Mouse (Mus musculus) midbrain, embryonic 12.5 days (tissue): ENCODE data around the gene Pex7. TPM values are rescaled to one million over a fixed set of nuclear protein-coding genes. Genes with fewer than 3 reads are reported as not detected.

ENCODE experiments used
- ATAC-seq: fragments of 200-750 bp; cut with Nextera tagmentation; 2 replicates; pipeline ENCODE4 v1.8.0; 2017; ENCODE audit warnings: low read depth, moderate TSS enrichment, moderate library complexity; ENCODE audit not compliant: low FRiP score
- H3K27ac ChIP-seq: fragments of 300-500 bp; sonication (generic); replicated peaks from 2 replicates; pipeline ENCODE4 v1.5.1; 2016; ENCODE audit warnings: mild to moderate bottlenecking
- H3K27me3 ChIP-seq: fragments of 300-500 bp; sonication (generic); 2 replicates; pipeline ENCODE4 v1.6.1; 2016; ENCODE audit warnings: mild to moderate bottlenecking
- H3K36me3 ChIP-seq: fragments of 300-500 bp; sonication (generic); 2 replicates; pipeline ENCODE4 v1.6.1; 2016
- H3K4me1 ChIP-seq: fragments of 300-500 bp; sonication (generic); 2 replicates; pipeline ENCODE4 v1.6.1; 2016
- H3K4me2 ChIP-seq: fragments of 300-500 bp; sonication (generic); replicated peaks from 2 replicates; pipeline ENCODE4 v1.6.1; 2016; ENCODE audit warnings: mild to moderate bottlenecking, moderate library complexity
- H3K4me3 ChIP-seq: fragments of 300-500 bp; sonication (generic); 2 replicates; pipeline ENCODE4 v1.5.1; 2016; ENCODE audit warnings: mild to moderate bottlenecking
- H3K9ac ChIP-seq: fragments of 300-500 bp; sonication (generic); replicated peaks from 2 replicates; pipeline ENCODE4 v1.6.1; 2016; ENCODE audit warnings: mild to moderate bottlenecking, moderate library complexity
- H3K9me3 ChIP-seq: fragments of 300-500 bp; sonication (generic); 2 replicates; pipeline ENCODE4 v1.6.1; 2016; ENCODE audit warnings: mild to moderate bottlenecking
- WGBS: fragments of 180-500 bp; shearing (Covaris S2); methylation state at CpG from one replicate; pipeline ENCODE4 v1.1.7; 2016; 5-methylcytosine and 5-hydroxymethylcytosine counted together
- polyA plus RNA-seq: library from polyadenylated mRNA; unstranded; fragments of >200 nt; fragmentation: Nextera tagmentation; extraction: Ambion mirVana; gene quantifications from 2 replicates; pipeline ENCODE4 v1.2.1, GENCODE M21; 2016

The Pex7 gene
- polyA plus RNA-seq, 1 experiment from 2014 or later: 29.8 TPM

GRCm38 (mm10) chr10:19900191-19900590, 7.3 kb downstream of the Pex7 start:
- Histone ChIP-seq H3K9ac (no peak overlapping the region), H3K36me3 (0 out of 2 replicates have a peak, but pooled peaks cover 11% of the 10 kb centered on the region), H3K27me3 (no peaks in the 10 kb centered on the region), H3K27ac (no peak overlapping the region), H3K4me1 (no peaks in the 10 kb centered on the region), H3K4me3 (no peak overlapping the region), H3K4me2 (no peak overlapping the region), H3K9me3 (no peaks in the 10 kb centered on the region)
- no peak for ATAC-seq
- WGBS: 78% methylated on average over 2 of the region's 2 CpGs

GRCm38 (mm10) chr10:19893976-19894375, 13.5 kb downstream of the Pex7 start:
- no peak overlapping the region for H3K4me2 ChIP-seq
- 17% methylated on average over 4 of the region's 4 CpGs for WGBS
- no peak overlapping the region for H3K27ac ChIP-seq
- H3K9me3 ChIP-seq: no peaks in the 10 kb centered on the region
- H3K4me1 ChIP-seq: no peaks in the 10 kb centered on the region
- ATAC-seq: no peak
- H3K9ac ChIP-seq: no peak overlapping the region
- H3K27me3 ChIP-seq: no peaks in the 10 kb centered on the region
- H3K36me3 ChIP-seq: no peaks in the 10 kb centered on the region
- H3K4me3 ChIP-seq: no peak overlapping the region

GRCm38 (mm10) chr10:19893146-19893545, 14.3 kb downstream of the Pex7 start:
- H3K4me2 ChIP-seq: no peak overlapping the region
- WGBS: 86% methylated on average over 6 of the region's 6 CpGs
- no peaks in the 10 kb centered on the region for H3K36me3 ChIP-seq
- no peak overlapping the region for H3K4me3 ChIP-seq
- H3K9ac ChIP-seq: no peak overlapping the region
- no peaks in the 10 kb centered on the region for H3K27me3 ChIP-seq
- ATAC-seq: no peak
- H3K27ac ChIP-seq: no peak overlapping the region
- H3K4me1 ChIP-seq: no peaks in the 10 kb centered on the region
- H3K9me3 ChIP-seq: no peaks in the 10 kb centered on the region

- no peaks in the 10 kb centered on the region for H3K27me3 ChIP-seq
- no peak overlapping the region for H3K4me2 ChIP-seq
- H3K27ac ChIP-seq: no peak overlapping the region
- no peaks in the 10 kb centered on the region for H3K9me3 ChIP-seq
- no peak overlapping the region for H3K4me3 ChIP-seq
- 38% methylated on average over 3 of the region's 3 CpGs for WGBS
- H3K9ac ChIP-seq: no peak overlapping the region
- no peak for ATAC-seq
- no peaks in the 10 kb centered on the region for H3K4me1 ChIP-seq
- H3K36me3 ChIP-seq: no peaks in the 10 kb centered on the region
These were observed 15.8 kb downstream of the Pex7 start for GRCm38 (mm10) chr10:19891686-19892085.

- Histone ChIP-seq H3K9me3 (no peaks in the 10 kb centered on the region), H3K9ac (no peak overlapping the region), H3K27me3 (no peaks in the 10 kb centered on the region), H3K36me3 (no peaks in the 10 kb centered on the region), H3K27ac (no peak overlapping the region), H3K4me3 (no peak overlapping the region), H3K4me1 (no peaks in the 10 kb centered on the region), H3K4me2 (no peak overlapping the region)
- no peak for ATAC-seq
- 83% methylated on average over 3 of the region's 3 CpGs for WGBS
These were observed 17.6 kb downstream of the Pex7 start for GRCm38 (mm10) chr10:19889908-19890307.

GRCm38 (mm10) chr10:19886249-19886648, 21.2 kb downstream of the Pex7 start:
- Histone ChIP-seq H3K4me3 (no peak overlapping the region), H3K36me3 (peaks cover 5% of the 10 kb centered on the region; the same call in 1 of the 2 replicates), H3K4me2 (no peak overlapping the region), H3K9me3 (no peaks in the 10 kb centered on the region), H3K27ac (no peak overlapping the region), H3K9ac (no peak overlapping the region), H3K27me3 (no peaks in the 10 kb centered on the region), H3K4me1 (no peaks in the 10 kb centered on the region)
- 94% methylated on average over 3 of the region's 3 CpGs for WGBS
- no peak for ATAC-seq

GRCm38 (mm10) chr10:19884409-19884808, 23.1 kb downstream of the Pex7 start:
- Histone ChIP-seq H3K27me3 (no peaks in the 10 kb centered on the region), H3K9ac (no peak overlapping the region), H3K36me3 (peaks cover 5% of the 10 kb centered on the region; the same call in 1 of the 2 replicates), H3K9me3 (no peaks in the 10 kb centered on the region), H3K4me2 (no peak overlapping the region), H3K4me3 (no peak overlapping the region), H3K4me1 (no peaks in the 10 kb centered on the region), H3K27ac (no peak overlapping the region)
- ATAC-seq: no peak
- WGBS: 79% methylated on average over 4 of the region's 4 CpGs

GRCm38 (mm10) chr10:19880437-19880836, 27.1 kb downstream of the Pex7 start:
- Histone ChIP-seq H3K27ac (no peak overlapping the region), H3K4me3 (no peak overlapping the region), H3K4me1 (0 out of 2 replicates have a peak, but pooled peaks cover 7% of the 10 kb centered on the region), H3K9ac (no peak overlapping the region), H3K9me3 (no peaks in the 10 kb centered on the region), H3K27me3 (no peaks in the 10 kb centered on the region), H3K36me3 (peaks cover 5% of the 10 kb centered on the region; the same call in 1 of the 2 replicates), H3K4me2 (no peak overlapping the region)
- 71% methylated on average over 3 of the region's 3 CpGs for WGBS
- ATAC-seq: no peak

GRCm38 (mm10) chr10:19879161-19879560, 28.3 kb downstream of the Pex7 start:
- H3K4me2 ChIP-seq: no peak overlapping the region
- 62% methylated on average over 6 of the region's 6 CpGs for WGBS
- no peak overlapping the region for H3K27ac ChIP-seq
- H3K27me3 ChIP-seq: no peaks in the 10 kb centered on the region
- H3K36me3 ChIP-seq: 0 out of 2 replicates have a peak, but pooled peaks cover under 1% of the 10 kb centered on the region
- no peaks in the 10 kb centered on the region for H3K9me3 ChIP-seq
- no peak for ATAC-seq
- H3K4me3 ChIP-seq: no peak overlapping the region
- H3K4me1 ChIP-seq: 0 out of 2 replicates have a peak, but pooled peaks cover 7% of the 10 kb centered on the region
- no peak overlapping the region for H3K9ac ChIP-seq

GRCm38 (mm10) chr10:19877679-19878078, 29.8 kb downstream of the Pex7 start:
- 78% methylated on average over 9 of the region's 9 CpGs for WGBS
- no peak overlapping the region for H3K27ac ChIP-seq
- no peak for ATAC-seq

GRCm38 (mm10) chr10:19877257-19877656, 30.2 kb downstream of the Pex7 start:
- H3K9me3 ChIP-seq: no peaks in the 10 kb centered on the region
- H3K4me3 ChIP-seq: no peak overlapping the region
- H3K27ac ChIP-seq: no peak overlapping the region
- H3K27me3 ChIP-seq: no peaks in the 10 kb centered on the region
- no peak overlapping the region for H3K4me2 ChIP-seq
- H3K9ac ChIP-seq: no peak overlapping the region
- ATAC-seq: no peak
- 88% methylated on average over 8 of the region's 8 CpGs for WGBS
- H3K4me1 ChIP-seq: 0 out of 2 replicates have a peak, but pooled peaks cover 7% of the 10 kb centered on the region
- no peaks in the 10 kb centered on the region for H3K36me3 ChIP-seq

More at GRCm38 (mm10) chr10:19877679-19878078, 29.8 kb downstream of the Pex7 start:
- H3K27me3 ChIP-seq: no peaks in the 10 kb centered on the region
- H3K4me2 ChIP-seq: no peak overlapping the region
- H3K4me1 ChIP-seq: 0 out of 2 replicates have a peak, but pooled peaks cover 7% of the 10 kb centered on the region
- no peaks in the 10 kb centered on the region for H3K9me3 ChIP-seq
- no peak overlapping the region for H3K4me3 ChIP-seq
- no peaks in the 10 kb centered on the region for H3K36me3 ChIP-seq
- no peak overlapping the region for H3K9ac ChIP-seq

GRCm38 (mm10) chr10:19876669-19877068, 30.8 kb downstream of the Pex7 start:
- WGBS: 51% methylated on average over 7 of the region's 7 CpGs
- no peak for ATAC-seq
- no peak overlapping the region for H3K4me2 ChIP-seq

GRCm38 (mm10) chr10:19875346-19875745, 32.1 kb downstream of the Pex7 start:
- Histone ChIP-seq H3K27ac (no peak overlapping the region), H3K27me3 (no peaks in the 10 kb centered on the region), H3K4me3 (no peak overlapping the region), H3K9me3 (no peaks in the 10 kb centered on the region), H3K36me3 (no peaks in the 10 kb centered on the region), H3K9ac (no peak overlapping the region), H3K4me2 (no peak overlapping the region), H3K4me1 (0 out of 2 replicates have a peak, but pooled peaks cover 7% of the 10 kb centered on the region)
- ATAC-seq: no peak
- WGBS: 89% methylated on average over 5 of the region's 5 CpGs

More at GRCm38 (mm10) chr10:19876669-19877068, 30.8 kb downstream of the Pex7 start:
- no peaks in the 10 kb centered on the region for H3K36me3 ChIP-seq
- no peak overlapping the region for H3K4me3 ChIP-seq
- no peak overlapping the region for H3K27ac ChIP-seq
- H3K9me3 ChIP-seq: no peaks in the 10 kb centered on the region
- 0 out of 2 replicates have a peak, but pooled peaks cover 7% of the 10 kb centered on the region for H3K4me1 ChIP-seq
- no peaks in the 10 kb centered on the region for H3K27me3 ChIP-seq
- H3K9ac ChIP-seq: no peak overlapping the region
